Mouse (Mus musculus) liver, embryonic 14.5 days (tissue): ENCODE measurements around the gene Gramd1a. TPM values are rescaled to one million over a fixed set of nuclear protein-coding genes. Genes with fewer than 3 reads are reported as not detected.

Source experiments
- ATAC-seq: fragments of 200-750 bp; cut with Nextera tagmentation; 2 replicates; pipeline ENCODE4 v1.8.0; 2017; ENCODE audit warnings: moderate number of reproducible peaks, mild to moderate bottlenecking, moderate library complexity; ENCODE audit not compliant: insufficient read depth
- DNase-seq, 3 experiments: peaks; one replicate each; pipeline ENCODE4 v3.0.0-alpha.2; 2012 to 2013; ENCODE audit warnings: low read depth in 3 of 3, low spot score in 3 of 3
- H3K27ac ChIP-seq: fragments of 300-500 bp; sonication (generic); 2 replicates; pipeline ENCODE4 v1.5.1; 2014; ENCODE audit warnings: moderate library complexity, mild to moderate bottlenecking, control low read depth, inconsistent platforms
- H3K27me3 ChIP-seq: fragments of 300-500 bp; sonication (generic); 2 replicates; pipeline ENCODE4 v1.6.1; 2014; ENCODE audit warnings: mild to moderate bottlenecking, low read length, moderate library complexity; ENCODE audit not compliant: control insufficient read depth, insufficient read depth
- H3K36me3 ChIP-seq: fragments of 300-500 bp; sonication (generic); replicated peaks from 2 replicates; pipeline ENCODE4 v1.6.1; 2014; ENCODE audit warnings: low read depth; ENCODE audit not compliant: control insufficient read depth, insufficient read depth
- H3K4me1 ChIP-seq, 2 experiments: fragments of 200-500 bp in 1 of 2; fragments of 300-500 bp in 1 of 2; sonication (generic) in 1 of 2; replicated peaks; 2 replicates each; pipeline ENCODE4 v1.6.1; 2012 to 2014; ENCODE audit warnings: antibody characterized with exemption in 1 of 2, inconsistent platforms in 1 of 2, low read length in 1 of 2; ENCODE audit not compliant: control insufficient read depth in 2 of 2, insufficient read depth in 2 of 2
- H3K4me2 ChIP-seq: fragments of 300-500 bp; sonication (generic); 2 replicates; pipeline ENCODE4 v1.6.1; 2014; ENCODE audit warnings: low read depth, mild to moderate bottlenecking, control low read depth, moderate library complexity
- H3K4me3 ChIP-seq, 2 experiments: fragments of 200-500 bp in 1 of 2; fragments of 300-500 bp in 1 of 2; sonication (generic) in 1 of 2; 2 replicates each; pipeline ENCODE4 v1.5.1; 2012 to 2014; ENCODE audit warnings: low read depth in 2 of 2, low read length in 2 of 2, mild to moderate bottlenecking in 2 of 2, control low read depth in 1 of 2, inconsistent platforms in 1 of 2, moderate library complexity in 1 of 2; ENCODE audit not compliant: insufficient read depth in 1 of 2
- H3K9ac ChIP-seq: fragments of 300-500 bp; sonication (generic); replicated peaks from 2 replicates; pipeline ENCODE4 v1.6.1; 2014; ENCODE audit warnings: mild to moderate bottlenecking, control low read depth, moderate library complexity
- H3K9me3 ChIP-seq: fragments of 300-500 bp; sonication (generic); 2 replicates; pipeline ENCODE4 v1.6.1; 2016; ENCODE audit warnings: low read length, mixed read lengths; ENCODE audit not compliant: control insufficient read depth
- CTCF ChIP-seq: IDR thresholded peaks from 2 replicates; pipeline ENCODE4 v1.5.1; 2016; ENCODE audit warnings: antibody characterized with exemption, low read depth, control low read depth
- EP300 ChIP-seq: IDR thresholded peaks from 2 replicates; pipeline ENCODE4 v1.6.1; 2016; ENCODE audit warnings: antibody characterized with exemption, low read depth
- WGBS: fragments of 180-500 bp; shearing (Covaris S2); extraction: QIAGEN DNeasy Blood & Tissue Kit; methylation state at CpG from one replicate; pipeline ENCODE4 v1.1.7; 2014; ENCODE audit not compliant: insufficient replicate concordance; 5-methylcytosine and 5-hydroxymethylcytosine counted together
- polyA plus RNA-seq, 2 experiments: library from polyadenylated mRNA; depleted of rRNA in 1 of 2; stranded (reverse) in 1 of 2; unstranded in 1 of 2; fragments of >200 nt; fragmentation: Nextera tagmentation in 1 of 2; extraction: Ambion mirVana in 1 of 2; gene quantifications; 2 replicates each; pipeline versions ENCODE4 v1.2.1 to v1.2.3; 2012 to 2014

Gramd1a gene
- polyA plus RNA-seq, 2 experiments = 8.5 to 19.1 TPM

DNA sequence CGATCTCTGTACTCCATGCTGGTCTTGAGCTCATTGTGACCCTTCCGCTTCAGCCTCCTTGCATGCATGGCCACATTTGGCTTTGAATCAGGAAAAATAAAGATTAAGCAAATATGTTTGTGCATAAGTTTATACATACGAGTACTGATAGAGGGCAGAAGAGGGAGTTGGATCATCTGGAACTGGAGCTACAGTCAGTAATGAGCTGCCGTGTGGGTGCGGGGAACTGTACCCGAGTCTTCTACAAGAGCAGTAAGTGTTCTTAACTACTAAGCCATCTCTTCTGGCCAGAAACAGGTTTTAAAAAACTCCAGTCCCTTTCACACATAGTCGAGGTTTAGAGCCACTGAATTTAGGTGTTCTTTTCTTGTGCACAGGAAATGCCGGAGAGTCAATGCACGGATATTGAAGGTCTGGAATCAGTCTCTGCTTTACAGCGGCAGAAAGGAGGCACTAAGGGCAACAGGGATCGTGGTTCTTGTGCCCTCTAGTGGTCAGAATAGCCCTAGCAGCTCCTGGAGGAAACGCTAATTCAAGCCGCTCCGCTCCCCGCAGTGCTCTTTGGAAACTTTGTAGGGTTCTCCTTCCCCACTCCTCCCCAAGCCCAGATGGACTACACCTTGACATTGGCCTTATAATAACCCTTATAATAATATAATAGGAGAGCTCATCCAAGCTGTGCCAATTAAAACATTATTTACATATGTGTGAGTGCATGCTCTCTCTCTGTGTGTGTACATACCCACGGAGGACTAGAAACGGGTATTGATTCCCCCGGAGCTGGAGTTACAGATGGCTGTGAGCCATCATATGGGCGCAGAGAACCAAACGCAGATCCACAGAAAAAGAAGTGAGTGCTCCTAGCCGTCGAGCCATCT is 21.4 kb upstream of the Gramd1a start:
- no peaks in the 10 kb centered on the region for H3K36me3 ChIP-seq
- TF ChIP-seq CTCF = peak; percentile 89
- TF ChIP-seq EP300 = no peak
- no peak overlapping the region for H3K9ac ChIP-seq
- no peaks in the 10 kb centered on the region for H3K9me3 ChIP-seq
- H3K4me3 ChIP-seq = no peak overlapping the region
- DNase-seq (peak in 2 of 3 experiments; percentile 22 to 24), ATAC-seq (no peak)
- H3K4me2 ChIP-seq = no peak overlapping the region
- H3K27me3 ChIP-seq = no peaks in the 10 kb centered on the region
- H3K27ac ChIP-seq = no peak overlapping the region
- WGBS = 20% methylated on average over 22 of the region's 22 CpGs
- H3K4me1 ChIP-seq = no peaks in the 10 kb centered on the region

DNA sequence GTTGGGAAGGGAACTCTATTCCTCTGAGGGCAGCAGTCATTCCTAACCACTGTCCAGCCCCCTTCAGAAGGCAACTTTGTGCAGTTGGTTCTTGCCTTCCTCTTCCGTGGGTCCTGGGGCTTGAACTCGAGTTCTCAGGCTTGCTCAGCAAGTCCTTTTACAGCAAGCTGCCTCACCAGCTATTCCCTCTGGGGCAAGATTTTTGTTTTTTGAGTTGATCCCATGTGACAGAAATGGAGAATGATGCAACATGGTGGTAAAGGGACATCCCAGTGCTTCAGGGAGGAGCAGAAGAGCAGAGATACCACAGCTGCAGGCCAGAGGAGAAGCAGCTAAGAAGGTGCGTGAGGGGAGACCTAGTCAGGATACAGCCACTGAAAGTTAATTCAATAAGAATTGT is 19.4 kb upstream of the Gramd1a start:
- no peaks in the 10 kb centered on the region for H3K27me3 ChIP-seq
- H3K9me3 ChIP-seq = no peaks in the 10 kb centered on the region
- H3K27ac ChIP-seq = no peak overlapping the region
- 55% methylated on average over 3 of the region's 3 CpGs for WGBS
- H3K9ac ChIP-seq = no peak overlapping the region
- no peak overlapping the region for H3K4me3 ChIP-seq
- no peak overlapping the region for H3K4me2 ChIP-seq
- no peaks in the 10 kb centered on the region for H3K4me1 ChIP-seq
- TF ChIP-seq EP300 = no peak
- no peak for TF ChIP-seq CTCF
- no peaks in the 10 kb centered on the region for H3K36me3 ChIP-seq
- ATAC-seq = no peak
- no peak for DNase-seq

GRCm38 (mm10) chr7:31174466-31174865 is 18.8 kb upstream of the Gramd1a start:
- Histone ChIP-seq H3K9me3 (no peaks in the 10 kb centered on the region), H3K9ac (no peak overlapping the region), H3K36me3 (no peaks in the 10 kb centered on the region), H3K4me1 (no peaks in the 10 kb centered on the region), H3K27ac (no peak overlapping the region), H3K4me2 (no peak overlapping the region), H3K4me3 (no peak overlapping the region), H3K27me3 (no peaks in the 10 kb centered on the region)
- DNase-seq (no peak), ATAC-seq (no peak)
- WGBS = 61% methylated on average over 8 of the region's 8 CpGs
- no peak for TF ChIP-seq CTCF
- TF ChIP-seq EP300 = no peak

DNA sequence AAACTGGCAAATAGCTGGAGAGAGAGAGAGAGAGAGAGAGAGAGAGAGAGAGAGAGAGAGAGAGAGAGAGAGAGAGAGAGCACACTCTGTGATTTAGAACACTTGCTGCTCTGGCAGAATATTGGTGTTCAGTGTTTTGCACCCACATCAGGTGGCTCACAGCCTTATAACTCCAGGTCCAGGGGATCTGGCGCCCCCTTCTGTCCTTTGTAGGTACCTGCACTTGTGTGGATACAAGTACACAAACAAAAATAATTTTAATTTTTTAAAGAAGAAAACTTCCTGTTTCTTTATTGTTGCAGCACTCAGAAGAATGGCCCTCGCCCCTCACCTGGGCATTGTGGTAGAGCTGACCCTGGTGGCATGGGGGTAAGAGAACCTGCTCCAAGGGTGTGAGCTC is 16.5 kb upstream of the Gramd1a start:
- Histone ChIP-seq H3K36me3 (no peaks in the 10 kb centered on the region), H3K27ac (no peak overlapping the region), H3K4me1 (peaks cover 0 to 3% of the 10 kb centered on the region in 2 experiments; a peak in 1 of 4 replicates), H3K4me2 (no peak overlapping the region), H3K9ac (no peak overlapping the region), H3K4me3 (no peak overlapping the region), H3K27me3 (no peaks in the 10 kb centered on the region), H3K9me3 (no peaks in the 10 kb centered on the region)
- no peak for DNase-seq
- no peak for TF ChIP-seq EP300
- TF ChIP-seq CTCF = peak; percentile 70
- WGBS = 3% methylated on average over 2 of the region's 2 CpGs
- ATAC-seq = no peak

GRCm38 (mm10) chr7:31170520-31170919 is 14.8 kb upstream of the Gramd1a start:
- no peak overlapping the region for H3K27ac ChIP-seq
- no peaks in the 10 kb centered on the region for H3K27me3 ChIP-seq
- no peak overlapping the region for H3K9ac ChIP-seq
- H3K4me1 ChIP-seq = peaks cover 0 to 3% of the 10 kb centered on the region in 2 experiments; a peak in 1 of 4 replicates
- TF ChIP-seq CTCF = no peak
- no peak for TF ChIP-seq EP300
- H3K36me3 ChIP-seq = no peaks in the 10 kb centered on the region
- DNase-seq = no peak
- H3K9me3 ChIP-seq = no peaks in the 10 kb centered on the region
- no peak overlapping the region for H3K4me3 ChIP-seq
- no peak overlapping the region for H3K4me2 ChIP-seq
- no peak for ATAC-seq
- 90% methylated on average over 9 of the region's 9 CpGs for WGBS
